Mouse (Mus musculus) megakaryocyte-erythroid progenitor cell, adult 5-6 weeks (primary cell): ENCODE measurements around the gene Tmem254a. TPM values are rescaled to one million over a fixed set of nuclear protein-coding genes. Genes with fewer than 3 reads are reported as not detected.
"Not testable (repeated sequence)": the region's sequence is repeated elsewhere in the genome, so short reads cannot be mapped to it uniquely, and the experiment has no call there.

ENCODE experiments used
- ATAC-seq: replicated peaks from 2 replicates; pipeline ENCODE4 v1.8.0; 2016; ENCODE audit warnings: mild to moderate bottlenecking, inconsistent platforms; ENCODE audit not compliant: severe bottlenecking, poor library complexity, low FRiP score, low TSS enrichment
- total RNA-seq, 2 experiments: library from RNA; stranded (forward) in 1 of 2; stranded (reverse) in 1 of 2; fragments of 200-1000, 215-1000 nt in 1 of 2; fragments of >200 nt in 1 of 2; fragmentation: Nextera tagmentation in 1 of 2; gene quantifications; 2 replicates each; pipeline ENCODE4 v1.2.3; 2014 to 2017

Gene Tmem254a
- total RNA-seq (2014; fragmentation: Nextera tagmentation) (10.1 and 20.8 TPM in 2 replicates), total RNA-seq (2017) (3.0 TPM in 1 of 2 replicates, not detected in the other)

DNA sequence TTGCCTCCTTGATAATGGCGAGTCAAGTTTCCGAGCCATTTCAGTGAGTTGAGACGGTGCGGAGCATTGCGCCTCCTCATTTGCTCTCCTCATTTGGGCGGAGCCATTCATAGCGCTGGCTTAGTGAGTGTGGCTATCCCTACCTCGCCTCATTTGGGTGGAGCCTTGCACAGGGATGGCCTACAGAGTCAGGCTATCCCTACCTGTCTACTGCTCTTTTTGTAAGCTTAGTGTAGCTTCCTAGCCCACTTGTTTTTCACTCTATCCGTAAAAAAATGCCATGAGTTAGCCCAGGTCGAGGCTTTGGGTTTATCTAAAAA is at the start of gene Tmem254a:
Gene Tmem254a, minus strand, starts transcription at position 111 of the 320 bp plus-strand sequence.
- peak; percentile 97 for ATAC-seq

DNA sequence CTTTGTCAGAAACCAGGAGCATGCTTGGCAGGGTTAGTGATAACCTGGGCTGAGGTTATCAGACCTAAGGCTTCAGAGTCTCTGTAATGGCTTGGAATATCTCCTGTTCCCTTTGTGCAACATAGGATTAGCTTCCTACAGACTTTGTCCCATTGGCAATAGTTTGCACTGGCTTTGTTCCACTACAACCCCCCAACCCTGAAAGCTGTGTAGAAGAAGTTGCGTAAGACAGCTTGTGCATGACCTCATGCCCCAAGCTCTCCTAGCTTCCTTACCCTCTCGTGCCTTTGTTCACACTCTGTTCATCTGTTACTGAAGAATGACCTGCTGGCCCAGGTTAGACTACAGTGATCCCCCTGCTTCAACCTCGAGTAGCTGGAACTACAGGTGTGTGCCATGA is 30.4 kb upstream of the Tmem254a start:
- ATAC-seq: not testable (repeated sequence)

DNA sequence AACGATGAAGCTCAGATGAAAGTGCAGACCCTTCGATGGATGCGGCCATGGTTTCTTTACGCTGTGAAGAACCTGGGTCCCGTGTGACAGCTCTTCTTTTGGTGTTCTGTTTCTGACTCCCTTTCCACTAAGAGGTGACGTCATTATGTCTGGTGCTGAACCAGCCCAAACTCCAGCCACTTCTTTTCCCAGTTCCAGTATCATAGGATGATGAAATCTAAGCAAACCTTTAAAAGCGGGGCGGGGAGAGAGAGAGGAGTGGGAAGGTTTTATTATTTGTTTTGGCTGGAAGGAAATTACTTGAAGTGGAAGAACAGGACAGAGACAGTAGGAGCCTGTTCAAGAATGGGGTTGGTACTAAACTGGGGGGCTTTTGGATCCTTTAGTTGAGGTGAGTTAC is 10.5 kb upstream of the Tmem254a start, which contains the start of gene Cphx1:
Gene Cphx1, plus strand, starts transcription at position 301 of the 400 bp plus-strand sequence.
- not testable (repeated sequence) for ATAC-seq

DNA sequence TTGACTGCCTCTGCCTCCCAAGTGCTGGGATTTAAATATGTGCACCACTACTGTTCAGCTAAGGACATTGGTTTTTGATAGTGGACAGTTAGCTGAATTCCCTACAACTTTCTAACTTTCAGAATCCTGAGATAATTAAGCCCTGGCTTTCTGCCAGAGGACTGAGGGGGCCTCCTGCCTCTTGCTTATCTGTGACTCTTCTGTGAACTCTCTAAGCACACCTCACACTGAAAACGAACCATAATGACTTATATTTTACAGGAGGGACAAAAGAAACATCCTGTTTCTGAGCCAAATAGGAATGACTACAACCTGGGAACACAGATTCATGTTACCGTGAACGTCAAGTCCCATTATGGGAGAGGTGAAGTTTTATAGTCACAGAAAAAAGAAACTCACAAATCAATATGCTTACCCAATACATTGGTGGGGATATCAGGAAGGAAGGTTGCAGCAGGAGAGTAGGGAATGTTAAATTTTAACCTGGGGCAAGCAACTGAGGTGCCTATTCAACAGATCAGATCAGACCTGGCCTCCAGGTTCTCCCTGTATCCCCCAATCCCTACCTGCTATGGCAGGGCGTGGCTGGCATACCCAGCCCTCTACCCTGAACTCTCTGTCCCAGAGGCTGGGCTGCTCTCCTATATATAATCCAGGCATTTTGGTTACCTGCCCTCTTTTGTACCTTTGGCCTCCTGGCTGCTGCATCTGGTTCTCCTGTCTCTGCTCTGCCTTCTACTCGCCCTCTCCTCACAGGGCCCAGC is 9.6 kb upstream of the Tmem254a start:
- not testable (repeated sequence) for ATAC-seq

DNA sequence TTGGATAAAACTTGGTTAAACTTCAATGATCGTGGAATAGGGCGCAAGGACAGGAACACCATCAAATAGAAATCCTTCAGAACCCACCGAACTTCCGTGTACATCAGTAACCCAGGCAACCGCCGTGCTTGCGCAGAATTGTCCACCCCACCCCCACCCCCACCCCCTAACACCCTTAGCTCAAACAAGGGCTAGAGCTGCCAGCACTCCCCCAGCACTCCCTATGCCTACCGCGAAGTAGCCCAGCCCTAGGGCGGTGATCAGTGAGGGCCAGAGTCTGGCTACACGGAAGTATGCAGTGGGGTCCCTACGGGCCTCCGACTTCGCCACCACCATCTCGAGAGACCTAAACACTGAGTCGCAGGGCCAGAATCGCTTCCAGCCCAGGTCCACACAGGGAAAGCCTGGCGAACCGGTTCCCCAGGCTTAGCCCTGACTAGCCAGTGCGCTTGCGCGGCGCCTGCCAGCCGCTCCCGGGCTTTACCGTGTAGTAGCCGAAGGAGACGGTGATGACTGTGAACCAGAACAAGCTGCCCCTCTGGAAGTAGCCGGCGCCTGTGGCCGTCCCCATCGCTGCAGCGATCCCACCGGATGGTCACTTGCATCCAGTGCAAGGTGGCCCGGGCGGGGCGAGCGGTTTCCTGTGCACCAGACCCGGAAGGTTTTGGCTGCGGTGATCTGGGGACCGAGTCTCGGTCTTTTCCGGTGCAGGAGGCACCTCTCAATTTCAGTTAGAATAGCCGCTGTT is 484 bp downstream of the Tmem254a start:
- peak; percentile 86 for ATAC-seq

DNA sequence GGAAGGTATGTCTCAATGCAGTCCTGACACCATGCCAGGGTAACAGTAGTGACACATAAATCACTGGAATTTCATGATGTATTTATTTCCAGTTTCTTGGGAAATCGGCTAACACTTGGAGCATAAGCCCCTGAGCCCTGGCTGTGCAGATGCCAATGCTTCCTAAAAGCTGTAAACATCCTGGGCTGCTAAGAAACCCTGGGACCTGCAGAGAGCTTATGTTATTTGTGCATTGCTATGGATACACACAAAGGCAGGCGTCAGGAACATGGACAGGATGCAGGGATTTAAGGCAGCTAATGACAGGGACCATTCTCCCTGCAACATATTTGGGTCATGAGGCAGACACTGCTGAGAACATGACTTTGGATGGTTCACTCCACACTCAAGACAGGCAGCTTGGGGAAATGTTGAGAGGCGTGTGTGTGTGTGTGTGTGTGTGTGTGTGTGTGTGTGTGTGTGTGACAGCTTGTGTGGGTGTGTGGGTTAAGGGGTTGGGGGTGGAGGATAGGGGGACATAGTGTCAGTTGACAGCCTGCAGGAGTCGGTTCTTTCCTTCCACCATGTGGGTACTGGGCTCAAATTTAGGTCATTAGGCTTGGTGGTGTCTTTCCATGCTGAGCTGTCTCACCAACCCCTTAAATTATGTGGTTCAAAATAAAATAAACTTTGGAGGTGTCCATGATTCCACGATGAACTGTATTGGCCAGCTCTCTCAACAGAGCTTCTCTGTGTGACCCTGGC is 8.9 kb downstream of the Tmem254a start:
- not testable (repeated sequence) for ATAC-seq

DNA sequence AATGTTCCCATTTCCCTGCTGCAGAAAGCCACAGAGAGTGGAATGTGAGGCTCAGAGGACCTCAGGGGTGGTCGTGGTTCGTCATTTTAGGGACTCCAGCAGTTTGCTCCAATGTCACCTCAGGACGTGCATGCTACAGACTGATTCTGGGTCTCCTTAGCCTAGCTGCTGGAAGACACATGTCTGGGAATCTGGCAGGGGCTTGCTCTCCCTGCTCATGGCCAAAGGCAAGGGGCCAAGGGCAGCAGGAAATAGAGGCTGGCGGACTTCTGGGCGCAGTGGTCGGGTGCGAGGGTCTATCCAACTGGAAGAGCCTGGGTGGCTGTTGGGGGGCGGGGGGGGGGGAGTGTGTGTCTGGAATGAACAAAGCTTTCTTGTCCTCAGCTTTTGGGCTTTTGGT is 18.5 kb downstream of the Tmem254a start:
- not testable (repeated sequence) for ATAC-seq

DNA sequence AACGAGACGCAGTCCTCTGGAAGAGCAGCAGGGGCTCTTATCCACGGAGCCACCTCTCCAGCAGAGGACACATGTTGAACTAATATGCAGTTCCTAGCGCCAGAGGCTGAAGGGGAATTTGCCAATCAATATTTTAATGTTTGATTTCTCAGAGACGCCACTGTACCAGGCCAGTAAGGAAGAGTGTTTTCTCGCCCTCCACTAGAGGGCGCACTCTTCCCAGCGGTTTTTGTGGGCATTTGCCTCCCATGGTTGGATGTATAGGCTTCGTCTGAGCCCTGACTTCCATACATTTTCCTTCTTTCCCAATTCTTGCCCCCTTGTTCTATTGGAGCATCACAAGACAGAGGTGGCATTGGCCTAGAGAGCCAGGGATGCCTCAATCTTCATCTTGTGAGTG is 20.2 kb downstream of the Tmem254a start:
- peak; percentile 70; the same call in 1 of the 2 replicates for ATAC-seq

DNA sequence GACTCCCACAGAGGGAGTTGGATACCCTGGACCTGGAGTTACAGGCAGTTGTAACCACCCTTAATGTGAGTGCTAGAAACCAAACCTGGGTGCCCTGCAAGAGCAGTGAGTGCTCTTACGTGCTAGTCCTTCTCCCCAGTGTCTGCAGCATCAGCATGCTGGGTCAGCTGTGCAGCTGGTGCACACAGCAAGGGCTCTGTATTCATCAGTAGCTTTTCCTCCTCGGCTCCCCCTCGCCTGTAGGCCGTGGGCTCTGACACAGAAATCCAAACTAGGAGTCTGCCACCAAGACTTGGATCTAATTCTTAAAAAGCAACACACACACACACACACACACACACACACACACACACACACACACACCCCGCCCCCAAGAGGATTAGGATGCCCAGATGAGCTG is 22.2 kb downstream of the Tmem254a start:
- not testable (repeated sequence) for ATAC-seq

DNA sequence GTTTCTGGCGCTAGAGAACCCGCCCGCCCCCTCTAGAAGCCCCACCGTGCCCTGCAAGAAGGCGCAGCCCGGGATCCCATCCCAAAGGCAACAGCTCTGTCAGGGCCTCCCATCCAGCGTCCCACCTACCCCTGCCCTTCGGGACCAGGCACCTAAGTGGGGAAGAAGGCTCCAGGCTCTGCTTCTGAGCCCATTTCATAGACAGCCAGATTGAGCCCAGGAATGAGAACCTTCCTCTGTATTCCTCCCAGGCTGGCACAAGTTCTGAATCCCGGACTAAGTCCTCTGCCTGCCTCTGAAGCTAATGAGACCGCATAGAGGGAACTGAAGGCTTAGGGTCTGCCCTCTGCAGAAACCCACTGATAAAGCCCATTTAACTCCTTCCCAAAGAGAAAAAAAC is 24.5 kb downstream of the Tmem254a start, which contains the start of gene Plac9a:
Gene Plac9a, minus strand, starts transcription at position 101 of the 400 bp plus-strand sequence.
- ATAC-seq: not testable (repeated sequence)

DNA sequence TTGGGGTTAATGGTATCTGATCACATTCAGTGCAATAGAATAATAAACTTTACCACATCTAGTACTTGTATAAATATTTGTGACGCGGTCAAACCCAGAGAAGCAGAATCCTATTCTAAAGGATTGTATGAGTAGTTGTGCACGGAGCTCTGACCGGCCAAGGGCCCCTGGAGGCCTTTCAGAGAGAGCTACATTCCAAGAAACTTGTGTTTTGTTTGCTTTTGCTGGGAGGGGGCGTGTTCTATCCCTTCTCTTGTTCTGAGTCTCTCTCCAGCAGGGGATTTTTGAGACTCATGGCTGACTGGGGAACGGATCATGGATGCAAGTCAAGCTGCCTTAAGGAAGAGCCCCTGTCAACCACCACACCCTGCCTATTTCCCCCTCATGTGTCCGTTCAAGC is 31.8 kb downstream of the Tmem254a start:
- ATAC-seq: not testable (repeated sequence)

DNA sequence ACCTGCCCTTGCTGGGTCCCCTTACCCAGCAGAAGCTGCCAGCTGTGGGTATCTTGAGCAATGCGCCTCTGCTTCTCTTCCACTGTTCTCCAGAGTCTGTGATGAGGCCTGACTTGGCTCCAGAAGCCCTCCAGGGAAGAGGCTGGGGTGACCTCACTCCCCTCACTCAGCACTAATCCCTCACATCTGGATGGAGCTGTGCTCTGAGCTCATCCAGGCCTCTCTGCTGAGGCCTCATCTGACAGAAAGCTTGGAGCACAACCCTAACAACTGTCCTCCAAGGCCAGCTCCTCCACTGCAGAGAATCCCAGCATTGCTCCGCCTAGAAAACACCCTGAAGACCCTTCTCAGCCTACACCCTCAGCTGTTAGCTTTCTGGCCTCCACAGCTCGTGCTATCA is 32.9 kb downstream of the Tmem254a start:
- ATAC-seq: not testable (repeated sequence)

DNA sequence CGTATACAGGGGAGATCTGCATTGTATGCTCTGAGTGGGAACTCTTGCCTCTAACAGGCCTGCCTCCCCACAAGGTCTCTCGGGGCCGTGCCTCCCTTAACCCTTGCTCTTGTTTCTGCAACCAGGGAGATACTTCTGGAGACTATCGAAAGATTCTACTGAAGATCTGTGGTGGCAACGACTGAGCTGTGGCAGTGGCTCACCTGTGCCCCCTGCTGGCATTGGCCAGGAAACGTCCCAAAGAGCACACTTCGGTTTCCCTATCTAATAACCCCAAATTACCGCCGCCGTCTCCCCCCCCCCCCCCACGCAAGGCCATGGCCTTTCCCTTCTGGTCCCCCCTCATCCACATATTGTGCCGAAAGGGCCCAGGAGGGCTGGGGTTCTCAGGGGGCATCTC is 41.6 kb downstream of the Tmem254a start:
- ATAC-seq: peak; percentile 66

DNA sequence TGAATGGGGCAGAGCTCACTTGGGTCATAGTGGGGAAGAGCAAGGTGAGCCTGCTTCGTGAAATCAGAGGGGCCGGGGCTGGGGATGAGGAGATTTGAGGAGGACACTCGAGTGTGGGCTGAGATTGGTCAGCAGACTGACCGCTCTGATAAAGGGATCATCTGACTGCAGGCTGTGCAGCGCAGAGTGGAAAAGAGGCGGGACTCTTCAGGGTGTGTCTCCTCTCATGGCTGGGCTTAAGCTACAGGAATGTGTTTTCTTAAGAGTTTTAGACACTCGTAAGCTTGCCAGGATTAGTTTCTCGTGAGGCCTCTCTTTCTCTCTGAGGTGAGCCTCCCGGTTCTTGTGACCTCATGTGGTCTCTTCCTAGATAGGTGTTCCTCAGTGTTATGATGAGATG is 45.7 kb downstream of the Tmem254a start:
- ATAC-seq: not testable (repeated sequence)

DNA sequence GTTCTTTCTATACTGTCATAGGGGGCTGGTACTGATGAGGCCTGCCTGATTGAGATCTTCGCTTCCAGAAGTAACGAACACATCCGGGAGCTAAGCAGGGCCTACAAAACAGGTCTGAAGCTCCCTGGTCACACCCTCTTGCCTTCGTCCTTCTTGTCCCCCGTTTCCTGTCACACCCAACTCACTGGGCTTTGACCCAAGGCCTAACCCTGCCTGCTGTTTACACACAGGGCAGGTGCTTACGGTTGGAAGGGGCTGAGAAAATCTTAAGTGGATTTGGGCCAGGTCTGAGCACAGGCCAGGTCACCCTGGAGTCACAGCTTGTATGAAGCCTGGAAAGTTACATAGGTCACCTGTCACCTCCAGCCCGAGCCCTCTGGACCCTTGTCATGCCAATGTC is 50.8 kb downstream of the Tmem254a start:
- ATAC-seq: not testable (repeated sequence)

Other genes starting within 250 kb of the Tmem254a start
- 142 and 159 TPM in 2 replicates for gene Ppif, start 233.5 kb downstream of the Tmem254a start, total RNA-seq (2014; fragmentation: Nextera tagmentation)
- gene Ppif, start 233.5 kb downstream of the Tmem254a start, total RNA-seq (2017): 42.9 and 55.8 TPM in 2 replicates
- 1.3 and 1.4 TPM in 2 replicates for gene Zcchc24, start 158.6 kb downstream of the Tmem254a start, total RNA-seq (2014; fragmentation: Nextera tagmentation)
- 0.91 and 1.4 TPM in 2 replicates for gene Zcchc24, start 158.6 kb downstream of the Tmem254a start, total RNA-seq (2017)
- gene Anxa11, start 85.5 kb downstream of the Tmem254a start, total RNA-seq (2014; fragmentation: Nextera tagmentation): 29.2 and 29.7 TPM in 2 replicates
- gene Anxa11, start 85.5 kb downstream of the Tmem254a start, total RNA-seq (2017): 5.1 and 6.1 TPM in 2 replicates
- not detected in 2 replicates for gene Plac9a, start 24.6 kb downstream of the Tmem254a start, total RNA-seq (2014; fragmentation: Nextera tagmentation)
- not detected in 2 replicates for gene Plac9a, start 24.6 kb downstream of the Tmem254a start, total RNA-seq (2017)
- not detected in 2 replicates for gene Cphx1, start 10.6 kb upstream of the Tmem254a start, total RNA-seq (2014; fragmentation: Nextera tagmentation)
- not detected in 2 replicates for gene Cphx1, start 10.6 kb upstream of the Tmem254a start, total RNA-seq (2017)
- gene Duxbl1, start 50.9 kb upstream of the Tmem254a start, total RNA-seq (2014; fragmentation: Nextera tagmentation): not detected in 2 replicates
- gene Duxbl1, start 50.9 kb upstream of the Tmem254a start, total RNA-seq (2017): not detected in 2 replicates
- gene Gm9780, start 115.0 kb upstream of the Tmem254a start, total RNA-seq (2014; fragmentation: Nextera tagmentation): not detected in 2 replicates
- gene Gm9780, start 115.0 kb upstream of the Tmem254a start, total RNA-seq (2017): not detected in 2 replicates
- gene Tmem254c, start 139.7 kb upstream of the Tmem254a start, total RNA-seq (2014; fragmentation: Nextera tagmentation): 32.7 TPM in 1 of 2 replicates, not detected in the other
- 18.2 and 43.4 TPM in 2 replicates for gene Tmem254c, start 139.7 kb upstream of the Tmem254a start, total RNA-seq (2017)
- not detected in 2 replicates for gene Cphx2, start 153.8 kb upstream of the Tmem254a start, total RNA-seq (2014; fragmentation: Nextera tagmentation)
- not detected in 2 replicates for gene Cphx2, start 153.8 kb upstream of the Tmem254a start, total RNA-seq (2017)
- gene Cphx3, start 154.6 kb upstream of the Tmem254a start, total RNA-seq (2014; fragmentation: Nextera tagmentation): not detected in 2 replicates
- gene Cphx3, start 154.6 kb upstream of the Tmem254a start, total RNA-seq (2017): not detected in 2 replicates
- gene Duxbl2, start 190.7 kb upstream of the Tmem254a start, total RNA-seq (2014; fragmentation: Nextera tagmentation): not detected in 2 replicates
- gene Duxbl2, start 190.7 kb upstream of the Tmem254a start, total RNA-seq (2017): not detected in 2 replicates